Mouse (Mus musculus) left cerebral cortex, postnatal 10 days (tissue): ENCODE measurements around the gene Zfp111. TPM values are rescaled to one million over a fixed set of nuclear protein-coding genes. Genes with fewer than 3 reads are reported as not detected.

Experiments used
- DNase-seq, 2 experiments: peaks; one replicate each; pipeline ENCODE4 v3.0.0; 2021 to 2022; ENCODE audit warnings: low spot score in 2 of 2, mixed read lengths in 1 of 2; ENCODE audit errors: extremely low spot score in 1 of 2
- intact Hi-C: fragments of 180-260 bp; cut with DNase I; formaldehyde crosslinking; loops from one replicate; pipeline ENCODE4 v1.15.1; 2025
- total RNA-seq, 2 experiments: library from RNA; stranded (reverse); gene quantifications; 2 replicates each; pipeline ENCODE4 v1.2.3; 2021

Zfp111 gene
- total RNA-seq, 2 experiments from 2014 or later = 8.6 to 10.2 TPM

- intact Hi-C loops = no loop called here
Measured at GRCm38 (mm10) chr7:24174618-24175336, 36.5 kb downstream of the Zfp111 start, which contains the start of gene Zfp114. Zfp114 (plus strand) TSS chr7:24175060.

GRCm38 (mm10) chr7:24172191-24172590 is 39.1 kb downstream of the Zfp111 start:
- no peak for DNase-seq
- intact Hi-C loops = no loop called here

More at GRCm38 (mm10) chr7:24174618-24175336, 36.5 kb downstream of the Zfp111 start, which contains the start of gene Zfp114:
- peak; percentile 67 to 88 for DNase-seq

GRCm38 (mm10) chr7:24153272-24153671 is 58.0 kb downstream of the Zfp111 start:
- DNase-seq = no peak
- intact Hi-C loops = no loop called here

Other genes starting within 250 kb of the Zfp111 start
- not detected for gene Vmn1r181, start 236.8 kb downstream of the Zfp111 start, total RNA-seq
- gene V1rd19, start 209.8 kb downstream of the Zfp111 start, total RNA-seq = not detected
- gene Vmn1r183, start 158.2 kb downstream of the Zfp111 start, total RNA-seq = not detected
- 10 to 100 TPM; 30.3 to 31.3 TPM for gene Zfp180, start 129.5 kb downstream of the Zfp111 start, total RNA-seq
- gene Zfp112, start 99.1 kb downstream of the Zfp111 start, total RNA-seq = 1 to 10 TPM; 8.7 to 8.8 TPM
- gene Zfp235, start 77.3 kb downstream of the Zfp111 start, total RNA-seq = 10 to 100 TPM; 18.3 to 19.5 TPM
- 1 to 10 TPM; 4.5 to 4.9 TPM for gene Zfp114, start 36.4 kb downstream of the Zfp111 start, total RNA-seq
- 1 to 10 TPM; 5.1 to 6.1 TPM for gene Zfp109, start 26.1 kb upstream of the Zfp111 start, total RNA-seq
- gene Zfp108, start 43.4 kb upstream of the Zfp111 start, total RNA-seq = 1 to 10 TPM; 6.1 to 6.6 TPM
- 1 to 10 TPM; 8.7 to 8.9 TPM for gene Zfp93, start 59.0 kb upstream of the Zfp111 start, total RNA-seq
- gene Zfp61, start 89.8 kb upstream of the Zfp111 start, total RNA-seq = 10 to 100 TPM; 20.6 to 21.3 TPM
- 10 to 100 TPM; 14.8 to 16.0 TPM for gene Zfp94, start 105.2 kb upstream of the Zfp111 start, total RNA-seq
- gene Tescl, start 122.5 kb upstream of the Zfp111 start, total RNA-seq = not detected
- gene Lypd5, start 137.8 kb upstream of the Zfp111 start, total RNA-seq = under 1 TPM in 1 of 2 experiments, not detected in 1; 0.15 TPM
- under 1 TPM; 0.17 to 0.41 TPM for gene Kcnn4, start 158.8 kb upstream of the Zfp111 start, total RNA-seq
- gene Smg9, start 188.2 kb upstream of the Zfp111 start, total RNA-seq = 10 to 100 TPM; 34.1 to 39.1 TPM
- gene Irgc1, start 240.9 kb upstream of the Zfp111 start, total RNA-seq = under 1 TPM in 1 of 2 experiments, not detected in 1; 0.20 TPM